Mouse (Mus musculus) testis, adult 2 months (tissue): ENCODE data around the gene Thy1. TPM values are rescaled to one million over a fixed set of nuclear protein-coding genes. Genes with fewer than 3 reads are reported as not detected.
A peak's percentile ranks its signal among the peaks of the same experiment; 100 is the strongest.

ENCODE experiments used
- H3K27ac ChIP-seq: fragments of 200-500 bp; 2 replicates; pipeline ENCODE4 v1.5.1; 2012; ENCODE audit warnings: low read depth, low read length; ENCODE audit not compliant: control insufficient read depth, insufficient read depth
- H3K27me3 ChIP-seq: fragments of 200-500 bp; 2 replicates; pipeline ENCODE4 v1.6.1; 2012; ENCODE audit warnings: mild to moderate bottlenecking, low read length, moderate library complexity; ENCODE audit not compliant: control insufficient read depth, insufficient read depth
- H3K36me3 ChIP-seq: fragments of 200-500 bp; 2 replicates; pipeline ENCODE4 v1.6.1; 2012; ENCODE audit warnings: mild to moderate bottlenecking, low read length; ENCODE audit not compliant: control insufficient read depth, insufficient read depth
- H3K4me1 ChIP-seq: fragments of 200-500 bp; 2 replicates; pipeline ENCODE4 v1.6.1; 2012; ENCODE audit warnings: low read length; ENCODE audit not compliant: control insufficient read depth, insufficient read depth
- H3K4me3 ChIP-seq: fragments of 200-500 bp; 2 replicates; pipeline ENCODE4 v1.5.1; 2012; ENCODE audit warnings: low read depth, mild to moderate bottlenecking, low read length, moderate library complexity, mixed read lengths; ENCODE audit not compliant: control insufficient read depth
- CTCF ChIP-seq: fragments of 200-500 bp; IDR thresholded peaks from 2 replicates; pipeline ENCODE4 v1.5.1; 2012; ENCODE audit warnings: low read depth, mild to moderate bottlenecking, inconsistent platforms, low read length, moderate library complexity; ENCODE audit not compliant: control insufficient read depth, insufficient read depth, insufficient replicate concordance
- POLR2A ChIP-seq: fragments of 200-500 bp; IDR thresholded peaks from 2 replicates; pipeline ENCODE4 v1.6.1; 2012; ENCODE audit warnings: low read depth, mild to moderate bottlenecking, inconsistent platforms, low read length, moderate library complexity; ENCODE audit not compliant: control insufficient read depth
- polyA plus RNA-seq: library from polyadenylated mRNA; depleted of rRNA; stranded (reverse); fragments of >200 nt; gene quantifications from 2 replicates; pipeline ENCODE4 v1.2.3, GENCODE M21; 2012

The Thy1 gene
- polyA plus RNA-seq, 1 experiment, result 0.36 TPM

DNA sequence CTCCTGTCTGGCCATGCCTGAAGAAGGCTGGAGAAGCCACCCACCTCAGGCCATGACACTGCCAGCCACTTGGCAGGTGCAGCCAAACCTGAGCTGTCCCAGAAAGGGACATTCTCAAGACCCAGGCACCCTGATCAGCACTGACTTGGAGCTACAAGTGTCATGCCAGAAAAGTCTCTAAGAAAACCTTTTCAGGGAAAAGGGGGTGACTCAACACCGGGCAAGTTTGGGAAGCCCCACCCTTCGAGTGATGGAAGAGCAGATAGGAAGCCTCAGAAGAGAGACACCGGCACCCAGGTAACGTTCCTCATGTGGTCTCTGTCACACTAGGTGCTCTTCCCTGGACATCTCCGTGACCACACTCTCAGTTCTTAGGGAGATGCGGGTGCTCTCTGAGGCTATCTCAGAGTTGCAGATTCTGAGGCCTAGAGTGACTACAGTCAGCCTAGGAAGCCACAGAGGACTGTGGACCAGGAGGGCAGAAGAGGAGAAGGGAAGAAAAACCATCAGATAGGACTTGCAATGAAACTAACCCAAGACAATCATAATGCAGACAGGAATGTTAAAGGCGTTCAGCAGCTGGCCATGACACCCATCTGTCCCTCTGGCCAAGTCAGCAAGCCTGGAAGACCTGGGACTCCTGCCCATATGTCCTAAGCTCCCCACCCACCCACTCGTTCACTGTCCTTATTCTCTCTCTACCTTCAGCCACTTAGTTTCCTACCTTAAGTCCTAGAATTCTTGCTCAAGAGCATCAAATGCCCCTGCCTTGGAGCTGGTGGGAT, 6.4 kb downstream of the Thy1 start:
- no peaks in the 10 kb centered on the region for H3K36me3 ChIP-seq
- H3K4me3 ChIP-seq, result no peak overlapping the region
- no peak overlapping the region for H3K27ac ChIP-seq
- TF ChIP-seq POLR2A, result no peak
- no peak for TF ChIP-seq CTCF
- no peaks in the 10 kb centered on the region for H3K27me3 ChIP-seq
- H3K4me1 ChIP-seq, result no peaks in the 10 kb centered on the region

DNA sequence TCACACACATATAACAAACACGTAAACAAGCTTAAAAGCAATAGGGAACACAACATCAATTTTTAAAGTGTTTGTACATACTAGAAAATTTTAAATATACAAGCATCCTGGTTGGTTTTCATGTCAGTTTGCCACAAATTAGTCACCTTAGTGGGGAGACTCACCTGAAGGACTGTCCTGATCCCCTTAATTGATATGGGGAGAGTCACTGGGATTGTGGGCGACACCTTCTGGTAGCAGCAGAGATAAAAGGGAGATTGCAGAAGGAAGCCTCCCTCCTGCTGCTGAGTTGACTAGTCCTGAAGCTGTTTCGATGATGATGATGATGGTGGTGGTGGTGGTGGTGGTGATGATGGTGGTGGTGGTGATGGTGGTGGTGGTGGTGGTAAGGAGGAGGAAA, 9.7 kb downstream of the Thy1 start:
- Histone ChIP-seq H3K4me3 (no peak overlapping the region), H3K27ac (no peak overlapping the region), H3K36me3 (no peaks in the 10 kb centered on the region), H3K27me3 (no peaks in the 10 kb centered on the region), H3K4me1 (no peaks in the 10 kb centered on the region)
- no peak for TF ChIP-seq CTCF
- no peak for TF ChIP-seq POLR2A

DNA sequence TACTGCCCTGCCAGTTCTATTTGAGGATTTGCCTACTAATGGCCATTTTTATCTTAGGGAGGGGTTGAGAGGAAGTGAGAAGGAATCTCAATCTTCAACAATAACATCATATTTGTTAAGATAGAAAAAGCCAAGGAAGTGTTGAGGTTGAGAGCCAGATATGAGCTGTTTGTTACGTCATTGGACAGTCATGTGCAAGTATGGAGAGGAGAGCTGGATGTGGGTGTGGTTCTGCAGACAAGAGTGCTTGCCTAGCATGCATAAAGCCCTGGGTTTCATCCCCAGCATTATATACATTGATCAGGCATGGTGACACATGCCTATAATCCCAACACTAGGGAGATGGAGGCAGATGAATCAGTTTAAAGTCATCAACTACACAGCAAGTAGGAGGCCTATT, 10.8 kb downstream of the Thy1 start:
- Histone ChIP-seq H3K4me1 (no peaks in the 10 kb centered on the region), H3K27me3 (no peaks in the 10 kb centered on the region), H3K36me3 (no peaks in the 10 kb centered on the region), H3K27ac (no peak overlapping the region), H3K4me3 (no peak overlapping the region)
- TF ChIP-seq POLR2A (no peak), CTCF (no peak)

DNA sequence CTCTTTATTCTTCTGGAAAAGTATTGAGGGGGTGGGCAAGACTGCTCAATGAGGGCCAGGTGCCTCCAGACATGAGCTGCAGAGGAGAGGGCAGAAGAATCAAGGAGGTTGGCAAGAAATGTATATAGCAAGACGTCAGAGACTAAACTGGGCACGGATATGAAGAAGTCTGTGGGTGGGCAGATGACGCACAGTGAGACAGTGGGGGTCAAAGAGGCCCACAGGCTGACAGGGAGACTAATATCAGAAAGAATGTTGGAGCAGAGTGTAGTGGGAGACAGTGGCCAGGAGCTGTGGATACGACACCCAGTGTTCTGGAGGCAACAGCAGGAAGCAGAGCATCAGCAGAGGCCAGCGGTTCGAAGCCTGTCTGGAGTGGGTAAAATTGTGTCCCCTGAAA, 15.4 kb downstream of the Thy1 start:
- no peak overlapping the region for H3K4me3 ChIP-seq
- H3K27ac ChIP-seq, result no peak overlapping the region
- TF ChIP-seq CTCF (no peak), POLR2A (no peak)
- H3K4me1 ChIP-seq, result no peaks in the 10 kb centered on the region
- no peaks in the 10 kb centered on the region for H3K27me3 ChIP-seq
- H3K36me3 ChIP-seq, result no peaks in the 10 kb centered on the region

DNA sequence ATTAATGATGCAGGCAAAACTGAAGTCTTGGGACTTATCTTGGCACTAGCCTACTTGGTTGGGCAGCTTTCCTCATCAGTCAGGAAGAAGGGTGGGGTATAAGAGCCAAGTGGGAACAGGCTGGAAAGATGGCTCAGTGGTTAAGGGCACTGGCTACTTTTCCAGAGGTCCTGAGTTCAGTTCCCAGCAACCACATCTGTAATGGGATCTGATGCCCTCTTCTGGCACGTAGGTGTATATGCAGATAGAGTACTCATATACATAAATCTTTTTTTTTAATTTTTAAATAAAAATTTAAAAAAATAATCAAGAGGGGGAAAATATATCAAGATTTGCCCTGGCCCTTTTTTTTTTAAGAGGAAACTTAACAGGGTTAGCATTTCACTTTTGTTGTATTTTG, 22.0 kb downstream of the Thy1 start:
- TF ChIP-seq CTCF (no peak), POLR2A (no peak)
- Histone ChIP-seq H3K27ac (no peak overlapping the region), H3K36me3 (no peaks in the 10 kb centered on the region), H3K4me3 (peak overlapping the region; percentile 64; the same call in 1 of the 2 replicates), H3K4me1 (peaks cover 5% of the 10 kb centered on the region), H3K27me3 (no peaks in the 10 kb centered on the region)

DNA sequence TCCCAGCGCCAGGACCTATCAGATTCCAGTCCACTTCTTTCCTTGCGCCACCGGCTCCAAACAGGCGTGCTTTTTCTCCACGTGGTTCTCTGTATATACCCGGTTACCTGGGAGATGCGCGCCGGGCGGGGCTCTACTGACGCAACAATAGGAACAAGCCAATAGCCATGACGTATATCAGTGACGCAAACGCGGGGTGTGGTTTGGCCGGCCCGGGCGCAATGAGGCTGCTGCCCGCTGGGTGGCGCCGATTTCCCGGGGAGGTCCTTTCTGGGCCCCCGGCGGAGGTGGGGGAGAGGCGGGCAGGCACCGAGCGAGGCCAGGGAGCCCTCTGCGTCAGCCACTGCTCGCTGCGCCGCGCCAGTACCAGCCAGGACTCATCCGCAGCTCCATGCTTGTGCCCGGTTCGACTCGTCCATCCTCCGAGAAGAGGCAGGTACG, 23.6 kb downstream of the Thy1 start, which contains the start of gene Usp2:
Gene Usp2, plus strand, starts transcription at position 237 of the 441 bp plus-strand sequence.
- TF ChIP-seq POLR2A (peak; percentile 65; the same call in 1 of the 2 replicates), CTCF (peak; percentile 80)
- peaks cover 5% of the 10 kb centered on the region for H3K4me1 ChIP-seq
- no peaks in the 10 kb centered on the region for H3K27me3 ChIP-seq
- no peaks in the 10 kb centered on the region for H3K36me3 ChIP-seq
- H3K4me3 ChIP-seq, result peak within 1 kb of the TSS; percentile 99
- peak within 1 kb of the TSS; percentile 82 for H3K27ac ChIP-seq

DNA sequence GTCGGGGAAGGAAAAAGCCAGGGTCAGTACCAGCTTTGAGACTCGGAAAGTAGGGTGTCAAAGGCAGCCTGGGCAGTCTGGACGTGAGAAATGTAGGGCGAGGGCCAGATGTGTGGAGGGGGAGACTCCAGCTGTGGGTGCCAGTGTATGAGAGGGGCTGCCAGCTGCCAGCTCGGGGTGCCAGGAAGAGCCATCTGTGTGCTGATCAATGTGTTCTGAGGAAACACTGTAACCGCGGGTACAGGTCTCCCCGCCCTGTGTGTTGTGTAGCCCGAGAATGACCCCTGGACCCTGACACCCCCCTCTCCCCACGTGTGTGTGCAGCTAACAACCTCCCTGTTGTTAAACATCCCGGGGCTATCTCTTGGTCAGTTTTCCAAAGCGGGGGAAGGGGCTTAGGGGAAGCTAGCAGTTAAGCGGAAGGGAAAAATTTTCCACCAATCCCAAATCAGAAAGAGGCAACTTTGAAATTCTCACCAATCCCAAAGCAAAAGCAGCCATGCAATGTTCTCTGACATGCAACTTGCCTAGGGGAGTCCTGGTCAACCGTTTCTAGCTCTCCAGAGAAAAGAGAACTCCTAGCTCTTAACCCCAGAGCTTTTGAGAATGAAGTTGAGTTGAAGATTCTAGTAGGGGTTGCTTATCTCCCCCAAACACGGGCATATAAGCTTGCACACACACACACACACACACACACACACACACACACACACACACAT, 24.2 kb downstream of the Thy1 start:
- Histone ChIP-seq H3K36me3 (no peaks in the 10 kb centered on the region), H3K4me3 (peak overlapping the region; percentile 99), H3K4me1 (peaks cover 7% of the 10 kb centered on the region), H3K27me3 (no peaks in the 10 kb centered on the region), H3K27ac (peak overlapping the region; percentile 82)
- TF ChIP-seq CTCF (no peak), POLR2A (no peak)
